Comparison of ENCODE assay signal across 24 mouse cellular contexts in the genomic region with DNA sequence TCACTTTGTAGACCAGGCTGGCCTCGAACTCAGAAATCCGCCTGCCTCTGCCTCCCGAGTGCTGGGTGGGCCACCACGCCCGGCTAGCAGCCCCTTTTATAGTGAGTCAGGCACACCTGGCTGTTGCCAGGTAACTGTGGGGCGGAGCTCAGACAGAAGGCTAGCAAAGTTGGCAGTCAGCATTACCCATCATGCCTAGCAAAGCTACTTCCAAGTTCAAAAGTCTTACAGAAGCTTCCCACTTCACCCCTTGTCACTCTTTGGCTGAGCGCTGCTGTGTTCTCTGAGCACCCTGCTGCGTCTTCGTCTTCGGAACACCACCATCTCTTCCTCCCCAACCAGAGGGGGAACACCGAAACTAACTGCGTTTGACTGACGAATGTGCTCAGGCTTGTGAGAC.
"Had no signal": no experiment of that assay in that cellular context is flagged by ENCODE, and none has a peak within 500 bp of the region (broad histone marks: within the 10 kb centered on the region; RNA-seq: fewer than 3 reads in every experiment).

No protein-coding gene starts in this region.

- H3K27ac ChIP-seq: heart, embryonic 15.5 days; hindbrain, embryonic 10.5 days; hindbrain, embryonic 12.5 days; hindbrain, embryonic 14.5 days; intestine, embryonic 15.5 days; layer of hippocampus, adult 2 months; limb, embryonic 13.5 days; limb, embryonic 15.5 days; liver, embryonic 12.5 days; liver, embryonic 14.5 days had no signal

- ATAC-seq: hindbrain, embryonic 16.5 days; inflammation-experienced regulatory T-cells, adult 6 months; intestine, embryonic 15.5 days; intestine, postnatal 0 days; liver, embryonic 12.5 days had no signal

- DNase-seq: gastrocnemius, postnatal 14 days; gastrocnemius, postnatal 36 days; heart, postnatal 14 days; heart, postnatal 36 days; kidney, adult 18-20 months; kidney, adult 8-10 months; kidney, postnatal 10 days; kidney, postnatal 25 days; kidney, postnatal 4 days; left cerebral cortex, postnatal 4 days had no signal

- H3K27me3 ChIP-seq: intestine, embryonic 15.5 days had no signal

- H3K4me3 ChIP-seq: heart, embryonic 13.5 days; heart, embryonic 15.5 days; hindbrain, embryonic 10.5 days; hindbrain, embryonic 12.5 days; intestine, embryonic 15.5 days; layer of hippocampus, adult 2 months; limb, embryonic 13.5 days; limb, embryonic 15.5 days; liver, embryonic 12.5 days had no signal

- H3K36me3 ChIP-seq: heart, embryonic 13.5 days; heart, embryonic 15.5 days; hindbrain, embryonic 10.5 days; hindbrain, embryonic 12.5 days; intestine, embryonic 15.5 days; limb, embryonic 13.5 days; limb, embryonic 15.5 days; liver, embryonic 12.5 days had no signal

- H3K9me3 ChIP-seq: heart, embryonic 13.5 days; heart, embryonic 15.5 days; hindbrain, embryonic 10.5 days; hindbrain, embryonic 12.5 days; intestine, embryonic 15.5 days; limb, embryonic 13.5 days; limb, embryonic 15.5 days; liver, embryonic 12.5 days had no signal

- H3K4me1 ChIP-seq: hindbrain, embryonic 12.5 days; liver, embryonic 12.5 days had no signal
